Mouse (Mus musculus) right cerebral cortex, adult 18-20 months (tissue): ENCODE measurements around the gene Hsd17b3.

Source experiments
- DNase-seq: peaks from one replicate; pipeline ENCODE4 v3.0.0; 2022; ENCODE audit warnings: mixed read lengths

Gene Hsd17b3

DNA sequence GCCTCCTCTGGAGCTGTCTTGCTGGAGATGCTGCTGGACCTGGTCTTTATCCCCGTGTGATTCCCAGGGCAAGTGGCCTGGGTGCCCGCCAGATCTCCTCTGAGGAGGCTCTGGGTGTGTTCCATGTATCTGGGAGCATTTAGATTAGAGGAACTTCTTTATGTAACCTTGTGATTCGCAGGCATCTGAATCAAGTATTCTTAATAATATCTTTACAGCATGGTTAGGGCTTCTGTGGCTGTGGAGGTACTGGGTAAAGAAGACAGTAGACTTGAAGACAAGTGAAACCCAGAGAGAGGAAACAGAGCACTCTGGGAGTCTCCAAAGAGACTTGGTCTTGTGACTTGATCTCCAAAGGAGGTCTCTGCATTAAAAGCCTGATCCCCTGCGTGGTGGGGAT is at the start of gene Hsd17b3:
TSS of gene Hsd17b3 (minus strand) at position 101 of the 400 bp plus-strand sequence.
- DNase-seq = no peak

GRCm38 (mm10) chr13:64129616-64130375 is 40.8 kb upstream of the Hsd17b3 start:
- DNase-seq = peak; percentile 12

DNA sequence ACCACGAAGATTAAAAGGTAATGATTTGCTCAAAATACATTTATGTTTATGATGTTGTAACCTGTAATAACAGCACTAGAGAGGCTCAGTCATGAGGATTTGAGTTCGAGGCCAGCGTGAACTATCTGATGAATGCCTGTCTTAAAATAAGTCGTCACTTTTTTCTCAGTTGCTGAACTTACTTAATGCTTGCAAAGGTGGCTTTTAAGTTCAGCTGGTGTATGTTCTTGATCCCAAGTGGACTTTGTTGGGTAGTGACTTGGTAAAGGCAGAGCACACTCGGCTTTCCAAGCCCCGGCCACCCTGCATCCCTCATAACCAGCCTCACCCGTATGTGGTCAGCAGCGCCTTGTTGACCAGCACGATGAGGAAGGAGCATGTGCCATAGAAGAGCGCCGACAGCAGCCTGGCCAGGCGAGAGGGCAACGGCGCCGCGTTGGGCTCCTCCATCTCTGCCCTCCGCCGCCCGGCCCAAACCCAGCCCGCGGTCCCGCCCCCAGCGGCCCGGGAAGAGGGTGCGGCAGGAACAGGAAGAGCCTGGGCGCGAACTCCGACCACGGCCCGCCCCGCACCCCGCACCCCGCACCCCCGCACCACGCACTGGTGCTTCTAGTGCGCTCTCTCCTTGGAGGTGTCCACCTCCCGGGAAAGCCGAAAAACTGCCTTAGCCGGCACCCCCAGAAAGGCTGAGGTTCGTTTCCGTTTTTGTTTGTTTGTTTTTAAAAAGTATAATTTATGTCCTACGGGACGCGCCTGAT is 40.0 kb upstream of the Hsd17b3 start, which contains the start of gene Slc35d2:
TSS of gene Slc35d2 (minus strand) at position 511 of the 758 bp plus-strand sequence.
- peak; percentile 6 for DNase-seq

DNA sequence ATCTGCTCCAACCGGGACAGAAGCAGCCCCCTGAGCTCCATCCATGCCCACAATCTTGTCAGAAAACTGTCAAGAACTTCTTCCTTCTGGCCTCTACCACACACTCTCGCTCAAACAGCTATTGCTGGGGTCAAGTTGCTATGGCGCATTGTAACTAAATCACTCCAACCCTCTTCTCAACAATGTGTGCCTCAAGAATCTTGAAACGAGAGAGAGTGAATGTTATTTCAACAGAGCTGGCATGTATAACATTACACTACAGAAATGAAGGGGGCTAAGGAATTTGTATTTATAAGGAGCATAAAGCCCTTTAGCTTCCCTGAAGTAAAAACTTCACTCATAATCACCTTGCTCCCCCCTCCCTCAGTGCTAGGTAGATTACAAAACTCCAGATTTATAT is 37.3 kb upstream of the Hsd17b3 start:
- DNase-seq = no peak

DNA sequence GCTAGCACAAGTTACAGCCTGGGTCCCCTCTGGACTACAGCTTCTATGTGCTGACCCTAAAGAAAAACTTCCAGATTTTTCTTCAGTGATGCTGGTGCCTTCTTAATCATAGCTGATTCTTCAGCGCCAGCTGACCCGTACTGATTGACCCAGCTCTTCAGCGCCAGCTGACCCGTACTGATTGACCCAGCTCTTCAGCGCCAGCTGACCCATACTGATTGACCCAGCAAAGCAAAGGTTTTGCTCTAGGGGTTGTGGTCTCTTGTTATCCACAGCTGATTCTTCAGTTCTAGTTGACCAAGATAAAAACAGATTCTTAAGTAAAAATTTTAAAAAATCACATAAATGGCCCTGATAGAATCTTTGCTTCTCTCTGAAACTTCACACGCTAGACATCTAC is 35.9 kb upstream of the Hsd17b3 start:
- no peak for DNase-seq

DNA sequence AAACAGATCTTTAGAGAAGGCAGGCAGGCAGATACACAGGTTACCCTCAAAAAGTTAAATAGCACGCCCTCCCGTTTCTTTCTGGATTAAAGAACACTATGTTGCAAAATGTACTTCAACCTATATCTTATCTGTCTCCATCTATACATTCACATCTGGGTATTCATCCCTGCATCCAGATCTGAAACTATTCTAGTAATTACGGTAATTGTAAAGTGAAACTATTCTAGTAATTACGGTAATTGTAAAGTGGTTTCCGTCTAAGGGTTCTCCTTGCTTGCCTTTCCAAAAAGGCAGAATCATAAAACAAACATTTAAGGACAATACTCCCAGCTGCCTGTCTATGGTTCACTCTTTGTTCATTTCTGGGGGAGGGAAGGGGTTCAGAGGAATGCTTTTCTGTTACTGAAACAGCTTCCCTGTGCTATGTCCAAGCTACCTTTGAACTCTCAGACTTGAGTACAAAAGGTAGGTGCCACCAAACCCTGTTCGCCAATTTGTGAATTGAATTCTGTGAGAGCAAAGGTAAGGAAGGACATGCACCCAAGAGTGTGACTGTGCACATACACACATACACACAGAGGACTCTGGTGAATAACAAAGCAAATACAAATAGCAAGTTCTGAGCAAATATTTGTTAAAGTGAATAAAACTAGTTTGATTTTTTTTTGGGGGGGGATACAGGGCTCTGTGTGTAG is 34.6 kb upstream of the Hsd17b3 start:
- DNase-seq = no peak

GRCm38 (mm10) chr13:64120760-64121159 is 31.7 kb upstream of the Hsd17b3 start:
- DNase-seq = no peak

DNA sequence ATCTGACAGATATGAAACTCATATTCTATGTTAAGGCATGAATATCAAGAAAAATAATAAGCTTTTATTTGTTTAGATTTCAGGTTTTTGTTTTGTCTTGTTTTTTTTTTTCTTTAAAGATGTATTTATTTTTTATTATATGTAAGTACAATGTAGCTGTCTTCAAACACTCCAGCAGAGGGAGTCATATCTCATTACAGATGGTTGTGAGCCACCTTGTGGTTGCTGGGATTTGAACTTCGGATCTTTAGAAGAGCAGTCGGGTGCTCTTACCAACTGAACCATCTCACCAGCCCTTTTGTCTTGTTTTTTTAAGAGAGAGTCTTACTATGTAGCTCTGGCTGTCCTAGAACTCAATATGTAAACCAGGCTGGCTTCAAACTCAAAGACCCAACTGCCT is 28.4 kb upstream of the Hsd17b3 start:
- no peak for DNase-seq

DNA sequence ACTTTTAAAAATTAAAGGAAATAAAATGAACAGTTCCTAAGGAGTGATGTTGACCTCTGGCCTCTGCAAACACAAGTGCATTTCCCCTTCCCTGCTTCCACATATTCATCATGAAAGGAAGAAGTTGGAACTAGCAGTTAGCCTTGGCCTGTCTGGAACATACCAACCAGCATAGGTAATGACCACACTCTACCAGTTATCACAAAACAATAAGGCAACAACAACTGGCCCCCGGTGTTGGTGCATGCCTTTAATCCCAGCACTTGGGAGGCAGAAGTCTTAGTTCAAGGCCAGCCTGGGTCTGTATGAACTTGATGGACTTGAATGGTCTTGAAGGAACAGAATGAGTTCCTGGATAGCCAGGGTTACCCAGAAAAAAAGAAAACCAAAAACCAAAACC is 21.4 kb upstream of the Hsd17b3 start:
- no peak for DNase-seq

DNA sequence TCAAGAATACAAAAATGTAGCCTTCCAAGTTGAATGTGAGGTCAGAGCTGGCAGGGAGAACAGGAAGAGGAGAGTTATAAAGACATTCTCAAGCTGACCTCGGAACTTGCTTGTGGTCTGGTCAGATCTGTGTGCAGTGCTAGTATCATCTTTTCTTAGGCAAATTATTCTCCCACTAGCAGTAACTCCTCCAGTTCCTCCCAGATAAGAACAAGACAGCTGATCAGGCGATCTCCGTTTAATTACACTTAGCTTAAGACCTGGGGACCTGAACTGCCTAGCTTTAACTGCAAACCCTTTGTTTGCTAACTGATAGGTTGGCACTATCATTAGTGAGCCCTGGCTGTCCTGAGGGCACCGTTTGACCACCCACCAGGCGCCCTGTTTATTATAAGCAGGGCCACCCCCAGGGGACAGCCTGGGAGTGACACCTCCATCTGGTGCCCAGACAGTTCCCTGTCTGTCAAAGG is 19.4 kb upstream of the Hsd17b3 start:
- no peak for DNase-seq

- no peak for DNase-seq
Measured at GRCm38 (mm10) chr13:64107535-64107934, 18.5 kb upstream of the Hsd17b3 start.

- DNase-seq = no peak
Measured at GRCm38 (mm10) chr13:64107105-64107504, 18.1 kb upstream of the Hsd17b3 start.

DNA sequence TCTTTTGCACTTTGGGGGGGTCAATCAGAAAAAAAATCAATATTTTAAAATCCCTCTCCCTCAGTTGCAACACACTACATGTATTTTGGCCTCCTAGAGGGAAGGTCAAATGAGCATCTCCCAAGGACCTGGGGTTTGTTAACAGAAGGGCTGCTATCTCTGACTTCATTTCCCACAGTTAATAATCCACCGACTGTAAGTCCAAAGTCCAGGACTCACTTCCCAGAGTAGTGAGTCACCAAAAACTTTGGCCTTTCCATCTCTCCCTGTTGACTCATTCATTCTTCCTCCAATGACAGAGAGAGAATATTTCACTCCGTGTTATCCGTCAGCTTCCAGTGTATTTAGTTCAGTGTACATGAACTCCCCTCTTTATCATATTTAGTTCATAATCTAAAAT is 16.7 kb upstream of the Hsd17b3 start:
- DNase-seq = no peak

DNA sequence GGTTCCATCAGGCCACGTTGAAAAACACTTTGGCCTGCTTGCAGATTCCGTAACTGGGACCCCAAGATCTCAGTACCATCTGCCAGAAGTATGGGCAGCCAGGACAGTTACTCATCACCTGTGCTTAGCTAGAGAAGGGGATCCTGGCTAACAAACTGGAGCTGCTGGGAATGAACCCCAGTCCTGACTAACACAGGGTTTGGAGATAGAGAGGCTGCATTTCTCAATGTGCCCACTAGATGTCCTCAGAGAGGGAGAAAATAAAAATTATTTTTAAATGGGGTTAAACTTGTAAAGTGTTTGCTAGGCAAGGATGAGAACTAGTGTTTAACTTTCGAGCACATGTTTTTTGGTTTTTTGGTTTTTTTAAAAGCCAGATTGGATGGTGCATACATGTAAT is 11.2 kb upstream of the Hsd17b3 start:
- no peak for DNase-seq

DNA sequence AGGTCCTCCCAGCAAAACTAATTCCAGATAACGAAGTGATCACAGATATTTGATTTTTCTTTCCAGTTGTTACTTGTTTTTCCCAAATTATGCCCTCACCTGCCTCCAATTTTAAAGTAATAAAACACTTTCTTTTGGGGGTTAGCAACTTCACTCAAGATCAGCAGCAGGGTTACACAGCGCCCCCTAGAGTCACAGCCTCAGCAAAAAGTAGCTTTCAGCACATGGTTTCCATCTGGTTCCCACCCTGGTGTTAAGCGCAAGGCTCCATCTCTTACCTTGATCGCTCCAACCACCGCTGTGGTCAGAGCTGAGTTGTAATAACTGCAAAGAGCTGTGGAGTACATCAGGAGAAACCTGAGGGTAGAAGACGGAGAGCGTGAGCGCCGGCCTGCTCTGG is 10.0 kb upstream of the Hsd17b3 start:
- DNase-seq = no peak

GRCm38 (mm10) chr13:64093341-64093740 is 4.3 kb upstream of the Hsd17b3 start:
- peak; percentile 57 for DNase-seq

- DNase-seq = no peak
Measured at GRCm38 (mm10) chr13:64092752-64093151, 3.7 kb upstream of the Hsd17b3 start.

- DNase-seq = no peak
Measured at GRCm38 (mm10) chr13:64092141-64092540, 3.1 kb upstream of the Hsd17b3 start.

DNA sequence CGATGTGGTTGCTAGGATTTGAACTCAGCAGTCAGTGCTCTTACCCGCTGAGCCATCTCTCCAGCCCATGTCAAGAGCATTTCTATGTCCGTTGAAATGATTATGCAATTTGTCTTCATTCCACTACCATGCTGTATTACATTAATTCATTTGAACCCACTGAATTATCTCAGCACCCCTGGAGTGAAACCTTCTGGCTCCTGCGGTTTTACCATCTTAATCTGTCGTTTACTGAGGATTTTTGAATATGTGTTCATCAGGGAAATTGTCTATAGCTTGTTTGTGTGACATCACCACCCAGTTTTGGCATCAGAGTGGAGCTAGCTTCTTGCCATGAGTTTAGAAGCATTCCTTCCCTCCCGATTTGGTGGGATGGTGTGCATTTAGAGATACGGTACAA is 2.0 kb upstream of the Hsd17b3 start:
- DNase-seq = no peak

DNA sequence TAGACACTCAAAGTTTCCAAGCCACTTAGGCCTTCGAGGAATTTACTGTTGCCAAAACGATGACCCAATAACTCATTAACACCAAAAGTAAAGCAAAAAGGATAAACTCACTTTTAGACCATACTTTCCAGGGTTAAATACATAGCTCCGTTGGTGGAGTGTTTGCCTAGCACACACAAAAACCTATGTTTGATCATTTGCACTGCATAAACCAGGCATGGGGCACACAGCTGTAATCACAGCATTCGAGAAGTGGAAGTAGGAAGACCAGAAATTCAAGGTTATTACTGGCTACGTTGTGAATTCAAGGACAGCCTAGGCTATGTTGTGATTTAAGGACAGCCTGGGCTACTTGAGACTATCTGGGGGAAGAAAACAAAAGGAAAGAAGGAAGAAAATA is 1.2 kb upstream of the Hsd17b3 start:
- DNase-seq = no peak

DNA sequence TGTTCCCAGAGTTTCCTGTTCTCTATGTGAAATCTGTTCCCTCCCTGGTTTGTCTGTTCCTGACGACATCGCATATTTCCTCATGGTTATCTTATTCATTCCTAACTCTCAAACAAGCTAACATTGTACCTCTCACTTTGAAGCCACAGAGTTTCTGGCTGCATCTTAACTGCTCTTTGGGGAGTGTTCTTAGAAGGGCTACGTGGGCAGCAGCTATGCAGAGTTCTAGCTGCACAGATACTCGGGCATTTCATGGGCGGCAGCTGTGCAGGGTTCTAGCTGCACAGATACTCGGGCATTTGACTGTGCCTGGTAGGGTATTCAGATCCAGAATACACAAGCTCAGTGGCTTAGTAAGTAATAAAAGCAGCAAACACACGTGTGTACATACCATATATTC is 973 bp downstream of the Hsd17b3 start:
- DNase-seq = no peak

DNA sequence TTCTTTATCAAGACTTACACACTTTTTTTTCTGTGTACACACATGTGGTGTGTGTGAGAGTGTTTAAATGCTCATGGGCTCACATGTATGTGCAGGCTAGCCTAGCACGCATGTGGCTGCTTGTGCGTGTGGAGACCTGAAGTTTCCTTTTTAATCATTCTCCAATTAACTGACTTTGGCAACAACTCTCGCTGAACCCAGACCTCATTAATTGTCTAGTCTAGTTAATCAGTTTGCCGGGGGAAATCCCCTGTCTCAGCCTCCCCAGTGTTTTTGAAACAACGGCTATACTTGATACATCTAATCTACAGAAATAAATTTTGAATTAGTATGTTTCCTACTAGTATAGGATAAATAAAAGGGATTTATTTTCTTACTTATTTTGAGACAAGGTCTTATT is 3.0 kb downstream of the Hsd17b3 start:
- DNase-seq = no peak

DNA sequence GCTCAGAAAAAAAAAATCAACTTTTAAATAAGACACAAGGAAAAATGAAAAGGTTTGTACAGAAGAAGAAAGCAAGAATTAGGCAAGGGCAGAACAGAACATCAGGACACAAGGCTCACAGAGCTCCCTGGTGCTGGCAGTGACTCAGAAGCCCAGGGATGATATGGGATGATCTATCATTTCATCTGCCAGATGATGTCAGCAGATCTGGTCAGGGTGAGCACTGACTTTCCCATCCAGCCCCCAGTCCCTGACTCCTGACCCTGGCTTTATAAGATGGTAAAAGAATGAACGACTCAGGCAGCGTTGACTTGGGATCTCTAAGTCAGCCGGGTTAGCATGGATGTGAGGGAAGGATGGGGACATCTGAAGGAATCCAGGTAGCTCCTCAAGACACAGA is 5.7 kb downstream of the Hsd17b3 start:
- no peak for DNase-seq
